Mouse (Mus musculus) cerebellum, adult 9-10 months (tissue): ENCODE data around the gene Olfr1269.

Experiments used
- DNase-seq: peaks from one replicate; pipeline ENCODE4 v3.0.0; 2022

The Olfr1269 gene

DNA sequence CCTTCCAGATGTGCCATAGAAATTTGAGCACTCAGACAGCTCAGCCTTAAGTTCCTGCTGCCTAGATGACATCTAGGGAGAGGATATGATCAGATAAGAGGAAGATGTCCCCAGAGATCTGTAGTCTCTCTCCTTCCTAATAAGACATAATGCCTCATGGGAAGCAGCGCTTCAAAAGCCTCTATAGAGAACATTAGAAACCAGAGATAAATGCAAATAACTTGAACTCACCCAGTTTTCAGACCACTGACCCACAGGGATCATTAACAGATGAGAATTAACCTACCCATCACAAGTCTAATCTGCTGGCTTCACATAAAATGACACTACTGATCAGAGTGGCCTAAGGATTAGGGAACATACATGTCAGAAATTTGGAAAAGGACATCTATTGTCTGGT is at the start of gene Olfr1269:
TSS of gene Olfr1269 (minus strand) at position 101 of the 400 bp plus-strand sequence.
- no peak for DNase-seq

DNA sequence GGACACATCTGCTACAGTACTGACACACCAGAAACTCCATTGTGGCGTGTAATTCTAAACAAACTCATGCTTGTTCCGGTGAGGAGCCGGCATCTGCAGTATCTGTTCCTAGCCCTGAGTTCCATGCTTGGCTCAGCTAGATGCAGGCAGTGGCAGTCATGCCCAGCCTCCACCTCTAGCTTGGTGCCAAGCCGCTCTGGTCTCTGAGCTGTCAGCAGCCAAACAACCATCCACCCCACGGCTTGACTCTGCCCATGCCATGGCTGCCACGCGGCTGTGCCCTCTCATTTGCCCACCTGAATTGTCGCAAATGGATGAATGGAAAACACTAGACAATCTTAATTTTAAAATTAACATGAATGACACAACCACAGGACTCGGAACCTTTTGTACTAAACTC is 32.7 kb upstream of the Olfr1269 start:
- no peak for DNase-seq

DNA sequence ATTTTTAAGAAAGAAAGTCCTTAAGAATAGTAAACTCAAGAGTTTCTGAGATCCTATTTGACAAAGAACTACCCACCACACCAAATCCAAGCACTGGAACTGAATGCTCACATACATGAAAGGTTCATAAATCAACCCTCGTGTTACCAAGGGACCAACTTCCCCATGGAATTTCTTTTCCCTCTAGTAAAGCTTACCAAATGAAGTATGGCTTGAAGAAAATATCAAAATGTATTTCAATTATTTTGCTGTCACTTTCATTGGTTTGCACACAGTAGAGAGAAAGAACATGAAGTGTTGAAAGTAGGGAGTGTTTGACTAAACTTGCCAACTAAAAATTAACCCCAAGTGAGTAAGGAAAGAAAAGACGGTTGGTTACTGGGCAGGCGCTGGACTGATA is 31.8 kb upstream of the Olfr1269 start, which contains the start of gene Olfr1270:
TSS of gene Olfr1270 (minus strand) at position 101 of the 400 bp plus-strand sequence.
- no peak for DNase-seq

DNA sequence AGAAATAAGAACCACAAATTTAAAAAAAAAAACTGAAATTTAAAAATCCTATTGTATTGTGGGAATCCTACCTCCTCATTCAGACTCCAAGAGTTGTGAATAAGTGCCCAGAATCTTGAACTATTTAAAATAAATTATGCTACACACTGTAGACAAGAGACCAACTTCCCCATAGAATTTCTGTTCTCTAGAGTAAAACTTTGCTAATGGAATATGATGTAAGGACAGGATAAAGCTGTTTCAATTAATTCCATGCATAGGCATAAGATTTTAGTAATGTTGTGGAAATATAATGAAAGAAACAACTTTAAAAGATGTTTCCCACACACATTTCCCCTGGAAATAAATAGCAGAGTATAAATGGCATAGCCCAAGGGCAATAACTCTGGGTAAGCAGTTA is 21.0 kb upstream of the Olfr1269 start, which contains the start of gene Olfr32:
TSS of gene Olfr32 (minus strand) at position 101 of the 400 bp plus-strand sequence.
- no peak for DNase-seq

DNA sequence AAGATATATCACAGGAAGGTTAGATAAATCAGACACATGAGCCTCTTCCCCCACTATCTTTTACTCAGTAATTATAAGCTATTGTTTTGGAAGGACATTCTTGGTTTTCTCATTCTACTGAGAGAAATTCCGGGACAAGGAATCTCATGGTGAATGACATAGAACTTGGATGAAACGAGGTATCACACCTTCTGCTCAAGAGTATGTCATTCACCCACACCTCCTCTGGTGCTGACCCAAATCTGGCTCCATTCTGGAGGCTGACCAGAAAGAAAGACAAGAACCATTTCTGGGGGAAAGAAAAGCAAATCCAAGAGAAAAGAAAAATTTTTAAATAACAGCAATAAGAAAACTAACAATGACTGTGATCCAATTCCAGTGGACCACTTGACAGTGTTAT is 51.1 kb downstream of the Olfr1269 start:
- no peak for DNase-seq
